Mouse (Mus musculus): Measurements from ENCODE around the gene Zbtb25. TPM values are rescaled to one million over a fixed set of nuclear protein-coding genes. Genes with fewer than 3 reads are reported as not detected.

Zbtb25 gene
- polyA plus RNA-seq (2012) = 11.2 TPM in 2 replicates

DNA sequence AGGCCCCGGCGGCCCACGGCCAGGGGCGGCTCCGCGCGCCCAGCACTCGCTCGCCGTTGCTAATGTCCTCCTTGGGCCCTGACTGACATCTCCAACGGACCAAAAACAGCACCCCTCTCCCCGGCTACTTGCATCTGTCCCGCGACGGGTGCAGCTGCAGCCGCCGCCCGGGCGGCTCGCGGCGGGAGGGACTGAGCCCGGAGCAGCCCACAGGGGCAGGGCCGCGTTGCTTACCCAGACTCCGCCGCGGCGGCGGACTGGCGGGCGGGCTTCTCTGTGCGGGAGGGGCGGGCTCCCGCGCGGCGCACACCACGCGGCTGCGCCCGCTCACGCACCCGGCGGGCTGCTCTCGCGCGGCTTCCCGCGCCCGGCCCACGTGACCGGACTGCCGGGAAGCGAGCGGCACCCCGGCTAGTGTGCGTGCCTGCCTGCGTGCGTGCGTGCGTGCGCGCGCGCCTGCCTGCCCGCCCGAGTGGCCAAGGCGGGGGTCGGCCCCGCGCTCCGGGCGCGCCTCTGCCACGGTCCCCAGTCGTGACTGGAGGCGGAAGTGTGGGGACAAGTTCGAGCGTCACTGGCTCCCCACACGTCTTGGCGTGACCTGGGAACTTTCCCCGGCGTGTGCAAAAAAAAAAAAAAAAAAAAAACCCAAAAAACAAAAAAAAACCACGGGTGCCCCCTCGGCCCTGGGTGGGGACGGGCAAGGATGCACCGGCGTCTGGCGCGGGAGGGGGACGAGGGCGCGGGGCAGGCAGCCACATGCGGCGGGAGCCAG, at the start of gene Zbtb25:
Gene Zbtb25 (minus strand): TSS at position 397 of the 772 bp plus-strand sequence.

DNA sequence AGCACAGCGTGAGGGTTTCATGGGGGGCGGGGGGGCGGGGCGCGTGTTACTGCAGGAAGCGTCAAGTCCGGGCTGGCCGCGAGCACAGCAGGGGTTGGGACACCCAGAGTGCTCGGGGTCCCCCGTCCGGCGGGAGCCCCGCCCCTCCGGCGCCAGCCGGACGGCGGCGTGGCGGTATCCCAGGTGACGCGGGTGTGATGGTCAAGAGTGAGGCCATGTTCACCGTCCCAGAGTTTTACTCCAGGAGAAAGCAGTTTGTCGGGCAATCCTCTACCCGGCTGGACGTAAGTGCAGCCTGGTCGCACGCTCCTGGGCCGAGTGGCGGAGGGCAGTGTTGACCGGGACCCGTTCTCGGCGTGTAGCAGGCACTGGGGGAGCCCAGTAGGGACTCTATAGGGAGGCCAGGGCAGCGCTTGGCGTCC, 48.0 kb upstream of the Zbtb25 start, which contains the start of gene Ppp1r36:
Gene Ppp1r36 (plus strand): TSS at position 106 of the 422 bp plus-strand sequence.

DNA sequence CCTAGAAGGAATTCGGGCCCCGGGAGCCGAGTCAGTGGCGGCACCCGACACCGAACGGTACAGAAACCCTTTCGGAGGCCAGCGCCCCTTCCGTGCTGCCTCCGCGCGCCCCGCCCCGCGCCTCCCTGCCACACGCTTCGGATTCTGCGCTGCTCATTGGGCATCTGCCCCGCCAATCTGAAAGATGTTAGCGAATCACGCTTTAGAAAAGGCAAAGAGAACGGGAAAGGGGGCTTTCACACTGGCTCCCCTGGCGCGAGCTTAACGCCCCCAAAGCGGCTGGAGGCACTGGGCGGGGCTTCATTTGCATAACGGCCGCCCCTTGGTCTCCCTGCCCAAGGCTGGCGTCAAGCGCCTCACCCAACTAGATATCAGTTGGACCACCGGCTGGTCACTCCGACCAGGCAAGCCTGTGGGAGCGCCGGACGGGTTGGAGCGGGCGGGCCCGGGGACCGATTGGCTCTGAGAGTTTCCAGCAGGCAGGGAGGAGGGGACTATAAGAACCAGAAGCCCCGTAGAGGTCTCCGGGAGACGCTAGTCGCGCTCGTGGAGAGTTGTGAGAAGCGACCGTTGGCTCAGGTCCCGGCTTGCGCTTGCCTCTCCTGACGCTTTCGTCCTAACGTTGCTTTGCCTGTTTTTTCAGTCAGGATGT, 34.6 kb upstream of the Zbtb25 start, which contains the start of gene Hspa2:
Gene Hspa2 (plus strand): TSS at position 291 of the 652 bp plus-strand sequence.

DNA sequence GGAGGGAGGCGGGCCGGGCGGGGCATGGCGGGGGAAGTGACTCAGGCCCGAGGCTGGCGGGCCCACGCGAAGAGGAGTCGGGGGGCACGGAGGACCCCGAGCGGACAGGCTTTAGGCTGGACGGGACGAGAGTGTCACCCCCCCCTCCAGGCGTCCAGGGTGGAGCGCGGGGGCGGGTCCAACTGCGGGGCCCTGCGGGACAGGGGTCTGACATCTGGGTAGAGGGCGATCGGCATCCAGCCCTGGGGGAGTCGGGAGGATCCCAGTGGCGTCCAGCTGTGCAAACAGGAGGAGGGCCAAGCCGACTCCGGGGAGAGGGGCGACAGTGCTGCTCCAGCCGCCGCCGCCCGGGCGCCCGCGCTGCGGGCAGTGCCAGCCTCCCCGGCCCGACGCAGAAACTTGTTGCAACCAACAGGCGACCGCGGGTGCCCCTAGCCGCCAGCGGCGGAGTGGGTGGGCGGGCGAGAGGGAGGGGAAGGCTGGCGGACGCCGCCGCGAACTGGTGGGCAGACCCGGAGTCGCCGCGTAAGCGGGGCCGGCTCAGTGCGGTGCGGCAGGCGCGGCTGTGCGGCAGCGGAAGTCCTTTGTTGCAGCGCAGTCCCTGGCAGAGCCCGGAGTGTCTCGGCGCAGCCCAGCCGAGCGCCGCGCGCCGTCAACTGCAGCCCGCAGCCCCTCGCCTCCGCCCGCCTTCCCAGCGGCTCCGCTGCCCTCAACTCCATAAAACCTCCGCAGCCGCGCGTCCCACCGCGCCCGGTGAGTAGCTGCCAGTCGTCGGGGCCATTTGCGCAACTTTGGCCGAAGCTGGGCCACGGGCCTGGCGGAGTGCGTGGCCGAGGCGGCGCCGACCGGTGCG, 802 bp upstream of the Zbtb25 start, which contains the start of gene Zbtb1:
Gene Zbtb1 (plus strand): TSS at position 289 of the 853 bp plus-strand sequence.

DNA sequence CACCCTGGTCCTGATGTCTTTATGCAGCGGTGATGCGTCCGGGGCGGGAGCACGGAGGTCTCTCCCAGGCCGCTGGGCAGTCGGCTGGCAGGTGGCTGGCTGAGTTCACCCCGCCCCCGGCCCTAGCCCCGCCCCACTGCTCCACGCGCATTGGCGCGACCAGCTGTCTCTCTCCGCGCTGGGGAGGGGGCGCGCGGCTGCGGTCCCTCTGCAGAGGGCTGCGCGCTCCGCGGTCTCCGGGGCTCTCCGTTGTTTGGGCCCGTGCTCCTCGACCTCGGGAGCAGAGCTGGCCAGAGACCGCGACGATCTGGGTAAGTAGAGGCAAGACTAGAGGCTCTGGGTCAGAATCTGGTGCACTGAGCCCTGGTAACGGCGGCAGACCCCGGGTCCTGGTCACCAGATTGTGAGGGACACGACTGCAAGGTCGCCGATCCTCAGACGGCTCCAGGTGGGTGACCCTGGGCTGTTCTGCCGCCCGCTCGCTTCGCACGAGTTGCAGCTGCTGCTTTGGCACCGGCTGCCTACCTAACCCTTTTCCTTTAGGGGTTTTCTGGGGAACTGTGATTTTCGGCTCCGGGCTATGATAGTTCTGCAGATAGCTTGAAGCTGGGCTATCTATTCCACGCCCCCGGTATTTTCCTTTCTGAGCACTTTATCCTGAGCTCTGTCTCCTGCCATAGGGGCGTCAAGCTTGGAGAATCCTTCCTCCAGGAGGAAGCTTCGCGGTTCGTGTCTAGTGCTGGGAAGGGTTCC, 44.5 kb downstream of the Zbtb25 start, which contains the start of gene Akap5:
Gene Akap5 (plus strand): TSS at position 213 of the 753 bp plus-strand sequence.

Other genes starting within 250 kb of the Zbtb25 start
- gene Esr2, start 192.3 kb downstream of the Zbtb25 start, polyA plus RNA-seq (2012) = not detected in 2 replicates
- gene Tex21, start 122.9 kb downstream of the Zbtb25 start, polyA plus RNA-seq (2012) = 0.06 TPM in 1 of 2 replicates, not detected in the other
- gene Mthfd1, start 114.3 kb downstream of the Zbtb25 start, polyA plus RNA-seq (2012) = 69.8 and 93.8 TPM in 2 replicates
- 0.12 and 0.31 TPM in 2 replicates for gene Akap5, start 44.7 kb downstream of the Zbtb25 start, polyA plus RNA-seq (2012)
- gene Zbtb1, start 664 bp upstream of the Zbtb25 start, polyA plus RNA-seq (2012) = 5.5 and 6.2 TPM in 2 replicates
- 18.2 and 20.2 TPM in 2 replicates for gene Hspa2, start 34.6 kb upstream of the Zbtb25 start, polyA plus RNA-seq (2012)
- gene Ppp1r36, start 47.9 kb upstream of the Zbtb25 start, polyA plus RNA-seq (2012) = 0.04 TPM in 1 of 2 replicates, not detected in the other
- 12.8 and 16.0 TPM in 2 replicates for gene Plekhg3, start 161.3 kb upstream of the Zbtb25 start, polyA plus RNA-seq (2012)